Mouse (Mus musculus): ENCODE measurements around the gene Sept4. TPM values are rescaled to one million over a fixed set of nuclear protein-coding genes. Genes with fewer than 3 reads are reported as not detected.

Gene Sept4
- polyA plus RNA-seq, 1 experiment from 2014 or later: 11.2 TPM

DNA sequence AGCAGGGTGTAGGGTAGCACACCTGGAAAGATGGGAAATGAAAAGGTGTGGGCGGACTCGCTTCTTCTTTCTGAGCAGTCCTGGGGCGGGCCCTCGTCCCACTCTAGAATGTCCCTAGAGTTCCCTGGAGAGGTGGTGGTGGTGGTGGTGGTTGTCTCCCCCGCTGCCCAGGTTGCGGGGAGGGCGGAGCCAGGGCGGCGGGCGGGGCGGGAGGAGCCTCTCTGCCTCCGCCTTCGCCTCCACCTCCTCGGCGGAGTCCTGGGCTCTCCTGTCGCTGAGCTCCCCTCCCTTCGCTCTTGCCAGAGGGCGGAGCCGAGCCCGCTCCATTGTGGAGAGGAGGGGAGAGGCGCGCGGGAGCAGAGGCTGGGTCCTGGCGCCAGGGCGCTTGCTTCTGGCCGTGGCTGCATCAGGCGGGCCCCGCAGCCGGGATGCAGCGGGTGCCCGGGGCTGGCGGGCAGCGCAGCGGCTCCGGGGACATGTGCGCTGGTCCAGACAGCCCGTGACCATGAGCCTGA lies 26.7 kb downstream of the Sept4 start:
- Histone ChIP-seq H3K4me1 (replicated peaks) (peaks cover 58% of the 10 kb centered on the region), H3K4me3 (peak overlapping the region; percentile 79), H3K36me3 (peaks cover 54% of the 10 kb centered on the region), H3K9me3 (no peaks in the 10 kb centered on the region), H3K27me3 (ENCODE audit: insufficient read depth, poor library complexity, severe bottlenecking) (no peaks in the 10 kb centered on the region), H3K27ac (peak overlapping the region; percentile 96)
- peak; percentile 89 for DNase-seq (ENCODE audit: low spot score)
- 2% methylated on average over 35 of the region's 37 CpGs for WGBS

DNA sequence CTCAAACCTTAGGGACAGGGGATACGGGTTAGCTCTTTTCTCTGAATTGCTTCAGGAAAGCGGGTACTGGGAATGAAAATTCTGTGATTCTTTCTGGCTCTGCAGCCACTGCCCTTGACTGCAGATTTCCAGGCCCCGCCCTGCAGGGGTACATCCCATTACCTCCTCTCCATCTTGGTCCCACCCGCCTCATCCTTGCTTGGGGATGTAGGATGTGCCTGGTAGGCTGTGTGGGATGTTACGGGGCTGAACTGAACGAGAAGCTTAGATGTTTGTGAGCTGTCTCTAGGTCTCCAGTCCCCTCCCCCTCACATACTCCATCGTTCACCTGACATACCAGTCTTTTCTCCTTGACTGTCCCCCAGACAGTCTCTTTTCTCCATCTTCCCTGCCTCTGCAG lies 27.3 kb downstream of the Sept4 start:
- H3K27ac ChIP-seq: peak overlapping the region; percentile 96
- H3K9me3 ChIP-seq: no peaks in the 10 kb centered on the region
- no peaks in the 10 kb centered on the region for H3K27me3 ChIP-seq (ENCODE audit: insufficient read depth, poor library complexity, severe bottlenecking)
- peaks cover 52% of the 10 kb centered on the region for H3K4me1 ChIP-seq (replicated peaks)
- peak overlapping the region; percentile 79 for H3K4me3 ChIP-seq
- peaks cover 60% of the 10 kb centered on the region for H3K36me3 ChIP-seq
- WGBS: 16% methylated on average over 7 of the region's 7 CpGs
- DNase-seq (ENCODE audit: low spot score): no peak

DNA sequence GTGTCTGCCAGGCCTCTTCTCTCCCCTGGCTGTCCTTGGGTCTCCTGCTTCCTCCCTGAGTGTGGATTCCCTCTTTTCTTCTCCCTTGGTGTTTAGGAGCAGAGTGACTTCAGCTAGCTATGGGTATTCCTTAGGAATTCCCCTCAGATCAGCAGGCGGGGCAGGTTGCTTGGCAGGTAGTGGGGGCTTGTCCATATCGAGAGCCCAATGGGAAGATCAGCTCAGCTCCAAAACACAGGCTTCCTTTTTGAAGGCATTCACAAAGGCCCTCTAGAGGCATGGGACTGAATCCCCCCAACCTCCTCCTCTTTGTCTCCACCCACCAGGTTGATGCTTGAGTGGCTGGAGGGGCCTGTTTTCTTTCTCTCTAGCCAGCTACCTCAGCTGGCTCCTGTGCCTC lies 27.8 kb downstream of the Sept4 start:
- Histone ChIP-seq H3K27ac (peak overlapping the region; percentile 96), H3K9me3 (no peaks in the 10 kb centered on the region), H3K4me1 (replicated peaks) (peaks cover 51% of the 10 kb centered on the region), H3K36me3 (peaks cover 65% of the 10 kb centered on the region), H3K4me3 (peak overlapping the region; percentile 79), H3K27me3 (ENCODE audit: insufficient read depth, poor library complexity, severe bottlenecking) (no peaks in the 10 kb centered on the region)
- DNase-seq (ENCODE audit: low spot score): no peak
- WGBS: 34% methylated on average over 2 of the region's 2 CpGs

DNA sequence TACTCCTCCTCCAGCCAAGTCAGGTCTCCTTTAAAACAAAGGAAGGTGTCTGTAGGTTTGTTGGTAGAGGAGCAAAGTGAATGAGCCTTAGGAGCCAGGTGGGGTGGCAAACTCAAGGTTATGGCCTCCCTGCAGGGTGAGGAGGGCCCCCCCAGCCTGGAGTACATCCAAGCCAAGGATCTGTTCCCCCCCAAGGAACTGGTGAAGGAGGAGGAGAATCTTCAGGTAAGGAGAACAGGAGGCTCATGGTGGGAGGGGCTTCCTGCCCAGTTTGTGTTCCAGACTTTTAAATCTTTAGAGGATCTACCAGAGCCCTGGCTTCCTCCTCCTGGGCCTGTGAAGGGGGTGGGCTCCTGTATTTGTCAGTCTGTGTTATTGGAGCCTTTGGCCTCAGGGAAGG lies 28.4 kb downstream of the Sept4 start:
- H3K27ac ChIP-seq: peak overlapping the region; percentile 96
- peak overlapping the region; percentile 79; the same call in 1 of the 2 replicates for H3K4me3 ChIP-seq
- H3K9me3 ChIP-seq: no peaks in the 10 kb centered on the region
- peaks cover 51% of the 10 kb centered on the region for H3K4me1 ChIP-seq (replicated peaks)
- no peak for DNase-seq (ENCODE audit: low spot score)
- H3K36me3 ChIP-seq: peaks cover 70% of the 10 kb centered on the region
- H3K27me3 ChIP-seq (ENCODE audit: insufficient read depth, poor library complexity, severe bottlenecking): no peaks in the 10 kb centered on the region

DNA sequence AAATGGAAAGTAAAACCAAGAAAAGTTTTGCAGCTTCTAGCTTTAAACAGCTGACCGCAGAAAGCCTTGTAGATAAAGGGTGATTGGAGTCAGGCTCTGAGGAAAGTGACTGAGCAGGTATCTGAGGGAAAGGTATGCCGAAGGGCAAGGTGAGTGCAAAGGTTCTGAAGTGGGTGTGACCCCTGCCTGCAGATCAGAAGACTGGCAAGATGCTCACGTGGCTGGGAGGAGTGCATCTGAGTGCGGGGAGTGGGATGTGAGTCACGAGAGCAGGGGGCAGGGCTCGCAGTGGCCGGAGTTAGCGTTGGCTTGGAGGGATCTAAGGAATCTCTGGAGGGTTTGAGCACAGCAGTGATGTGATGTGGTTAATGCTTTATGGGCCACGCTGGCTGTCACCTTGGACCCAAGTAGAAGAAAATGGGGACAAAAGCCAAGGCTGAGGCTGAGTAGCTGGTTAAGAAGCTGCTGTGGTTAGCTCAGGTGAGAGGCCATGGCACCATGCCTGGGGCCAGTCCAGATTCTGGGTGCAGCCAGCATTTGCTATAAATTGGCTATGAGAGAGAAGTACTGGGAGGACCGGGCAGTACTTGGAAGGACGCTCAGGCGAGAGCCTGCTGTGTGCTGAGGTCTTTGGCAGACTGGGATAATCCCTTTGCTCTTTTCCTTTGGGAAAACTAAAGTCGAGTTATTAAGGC lies 30.8 kb downstream of the Sept4 start:
- Histone ChIP-seq H3K27ac (no peak overlapping the region), H3K27me3 (ENCODE audit: insufficient read depth, poor library complexity, severe bottlenecking) (no peaks in the 10 kb centered on the region), H3K9me3 (no peaks in the 10 kb centered on the region), H3K36me3 (peaks cover 89% of the 10 kb centered on the region), H3K4me1 (replicated peaks) (peaks cover 29% of the 10 kb centered on the region), H3K4me3 (no peak overlapping the region)
- DNase-seq (ENCODE audit: low spot score): no peak
- WGBS: 92% methylated on average over 13 of the region's 13 CpGs

DNA sequence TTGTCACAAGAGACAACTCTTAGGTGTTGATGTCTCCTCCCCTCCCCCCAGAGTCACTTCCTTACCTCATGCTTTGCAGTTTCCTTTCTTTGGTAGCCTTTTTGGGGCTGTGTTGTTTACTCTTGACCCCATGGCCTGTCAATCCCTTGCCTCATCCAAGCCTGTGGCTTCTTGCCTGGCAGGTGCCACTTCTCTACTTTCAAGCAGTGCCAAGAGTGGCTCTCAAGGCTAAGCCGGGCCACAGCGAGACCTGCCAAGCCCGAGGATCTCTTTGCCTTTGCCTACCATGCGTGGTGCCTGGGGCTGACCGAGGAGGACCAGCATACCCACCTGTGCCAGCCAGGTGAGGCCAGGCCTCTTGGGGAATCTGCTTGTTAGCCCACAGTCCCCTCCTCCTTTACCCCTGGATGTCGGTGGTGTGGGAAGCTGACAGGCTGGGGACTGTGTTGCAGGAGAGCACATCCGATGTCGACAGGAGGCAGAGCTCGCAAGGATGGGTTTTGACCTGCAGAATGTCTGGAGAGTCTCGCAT lies 31.7 kb downstream of the Sept4 start:
- peaks cover 21% of the 10 kb centered on the region for H3K4me1 ChIP-seq (replicated peaks)
- no peaks in the 10 kb centered on the region for H3K9me3 ChIP-seq
- H3K27me3 ChIP-seq (ENCODE audit: insufficient read depth, poor library complexity, severe bottlenecking): no peaks in the 10 kb centered on the region
- no peak overlapping the region for H3K27ac ChIP-seq
- peaks cover 95% of the 10 kb centered on the region for H3K36me3 ChIP-seq
- no peak overlapping the region for H3K4me3 ChIP-seq
- 95% methylated on average over 10 of the region's 10 CpGs for WGBS
- DNase-seq (ENCODE audit: low spot score): no peak

DNA sequence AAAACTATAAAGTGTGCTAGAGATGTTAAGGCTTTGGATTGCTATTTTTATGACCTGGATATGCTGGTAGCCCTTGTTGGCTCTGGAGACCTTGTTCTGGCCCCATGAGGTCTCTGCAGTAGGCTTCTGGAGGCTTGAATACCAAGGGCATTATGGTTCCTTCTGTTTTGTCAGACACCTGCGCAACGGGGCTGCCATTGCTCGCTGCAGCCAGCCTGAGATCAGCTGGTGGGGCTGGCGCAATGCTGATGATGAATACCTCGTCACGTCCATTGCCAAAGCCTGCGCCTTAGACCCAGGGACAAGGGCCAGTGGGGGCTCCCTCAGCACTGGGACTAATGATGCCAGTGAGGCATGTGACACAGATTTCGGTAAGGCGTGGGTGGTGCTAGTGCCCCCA lies 33.5 kb downstream of the Sept4 start:
- H3K9me3 ChIP-seq: no peaks in the 10 kb centered on the region
- no peak overlapping the region for H3K4me3 ChIP-seq
- DNase-seq (ENCODE audit: low spot score): no peak
- H3K27ac ChIP-seq: no peak overlapping the region
- H3K27me3 ChIP-seq (ENCODE audit: insufficient read depth, poor library complexity, severe bottlenecking): no peaks in the 10 kb centered on the region
- 95% methylated on average over 9 of the region's 9 CpGs for WGBS
- H3K4me1 ChIP-seq (replicated peaks): peaks cover 2% of the 10 kb centered on the region; the same call in 1 of the 2 replicates
- H3K36me3 ChIP-seq: peaks cover 100% of the 10 kb centered on the region

DNA sequence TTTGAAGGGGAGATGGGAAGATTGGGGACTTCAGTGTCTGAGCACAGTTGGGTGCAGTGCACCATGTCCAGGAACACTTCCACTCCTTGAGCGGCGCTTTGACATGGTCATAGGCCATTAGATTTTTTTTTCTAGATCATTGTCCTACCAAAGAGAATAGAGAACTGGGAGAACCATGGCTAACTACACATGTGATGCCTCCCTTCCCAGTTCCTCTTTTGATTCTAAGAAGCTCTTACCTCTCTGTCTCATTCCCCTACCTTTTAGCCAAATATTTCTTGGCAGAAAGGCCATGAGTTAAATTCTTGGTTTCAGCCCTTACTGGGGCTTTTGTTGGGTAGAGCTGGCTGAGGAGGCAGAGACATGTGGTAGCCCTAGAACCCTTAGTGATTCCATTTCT lies 34.9 kb downstream of the Sept4 start:
- Histone ChIP-seq H3K4me3 (no peak overlapping the region), H3K4me1 (replicated peaks) (no peaks in the 10 kb centered on the region), H3K9me3 (no peaks in the 10 kb centered on the region), H3K27ac (no peak overlapping the region), H3K27me3 (ENCODE audit: insufficient read depth, poor library complexity, severe bottlenecking) (no peaks in the 10 kb centered on the region), H3K36me3 (peaks cover 100% of the 10 kb centered on the region)
- DNase-seq (ENCODE audit: low spot score): no peak
- WGBS: 99% methylated on average over 2 of the region's 2 CpGs

DNA sequence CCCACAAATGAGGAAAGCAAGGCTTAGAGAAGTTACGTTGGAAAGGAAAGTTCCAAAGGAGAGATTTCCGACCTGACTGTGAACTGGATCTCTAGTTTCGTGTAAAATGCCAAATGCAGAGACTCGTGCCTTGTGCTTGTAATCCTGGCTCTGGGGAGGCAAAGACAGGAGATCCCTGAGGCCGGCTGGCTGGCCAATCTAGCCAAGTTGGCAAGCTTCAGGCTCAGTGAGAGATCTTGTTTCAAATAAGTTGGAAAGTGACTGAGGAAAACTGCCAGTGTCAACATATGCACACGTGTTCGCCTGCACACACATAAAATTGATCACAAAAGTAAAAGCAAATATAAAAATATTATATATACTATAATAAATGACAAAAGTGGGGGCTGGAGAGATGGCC lies 40.6 kb downstream of the Sept4 start:
- no peak overlapping the region for H3K4me3 ChIP-seq
- no peak for DNase-seq (ENCODE audit: low spot score)
- 92% methylated on average over 7 of the region's 7 CpGs for WGBS
- H3K27ac ChIP-seq: no peak overlapping the region
- H3K27me3 ChIP-seq (ENCODE audit: insufficient read depth, poor library complexity, severe bottlenecking): no peaks in the 10 kb centered on the region
- H3K4me1 ChIP-seq (replicated peaks): no peaks in the 10 kb centered on the region
- peaks cover 100% of the 10 kb centered on the region for H3K36me3 ChIP-seq
- H3K9me3 ChIP-seq: no peaks in the 10 kb centered on the region

DNA sequence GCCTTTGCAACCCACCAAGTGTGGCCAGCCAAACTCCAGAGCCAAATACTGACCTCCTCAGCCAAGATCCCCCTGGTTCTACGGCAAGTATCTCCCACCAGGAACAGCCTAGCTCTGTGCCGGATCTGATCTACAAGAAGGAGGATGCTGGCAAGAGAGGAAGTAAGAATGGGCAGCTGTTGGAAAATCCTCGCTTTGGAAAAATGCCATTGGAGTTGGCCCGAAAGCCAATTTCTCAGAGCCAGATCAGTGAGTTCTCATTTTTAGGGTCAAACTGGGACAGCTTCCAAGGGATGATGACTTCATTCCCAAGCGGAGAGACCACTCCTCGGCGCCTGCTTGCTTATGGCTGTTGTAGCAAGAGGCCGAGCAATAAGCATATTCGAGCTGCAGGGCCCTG lies 42.8 kb downstream of the Sept4 start:
- Histone ChIP-seq H3K36me3 (peaks cover 100% of the 10 kb centered on the region), H3K4me3 (no peak overlapping the region), H3K9me3 (no peaks in the 10 kb centered on the region), H3K4me1 (replicated peaks) (no peaks in the 10 kb centered on the region), H3K27me3 (ENCODE audit: insufficient read depth, poor library complexity, severe bottlenecking) (no peaks in the 10 kb centered on the region), H3K27ac (no peak overlapping the region)
- no peak for DNase-seq (ENCODE audit: low spot score)
- WGBS: 95% methylated on average over 9 of the region's 9 CpGs

DNA sequence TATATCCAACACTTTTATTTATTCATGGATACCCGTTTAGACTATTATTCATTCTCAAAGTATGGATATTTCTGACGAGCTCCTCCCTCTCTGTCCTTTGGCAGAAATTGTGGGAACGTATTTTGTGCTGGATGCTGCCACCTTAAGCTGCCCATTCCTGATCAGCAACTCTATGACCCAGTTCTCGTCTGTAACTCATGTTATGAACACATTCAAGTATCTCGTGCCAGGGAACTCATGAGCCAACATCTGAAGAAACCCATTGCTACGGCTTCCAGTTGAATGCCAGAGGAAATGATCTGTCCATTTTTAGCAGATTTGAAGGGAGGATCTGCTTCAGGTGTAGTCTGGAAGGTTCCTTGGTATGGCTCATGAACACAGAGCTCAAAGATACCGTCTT lies 45.3 kb downstream of the Sept4 start:
- WGBS: 94% methylated on average over 7 of the region's 7 CpGs
- Histone ChIP-seq H3K36me3 (peaks cover 100% of the 10 kb centered on the region), H3K27me3 (ENCODE audit: insufficient read depth, poor library complexity, severe bottlenecking) (no peaks in the 10 kb centered on the region), H3K9me3 (peaks cover 10% of the 10 kb centered on the region), H3K4me1 (replicated peaks) (no peaks in the 10 kb centered on the region), H3K4me3 (no peak overlapping the region), H3K27ac (no peak overlapping the region)
- no peak for DNase-seq (ENCODE audit: low spot score)

DNA sequence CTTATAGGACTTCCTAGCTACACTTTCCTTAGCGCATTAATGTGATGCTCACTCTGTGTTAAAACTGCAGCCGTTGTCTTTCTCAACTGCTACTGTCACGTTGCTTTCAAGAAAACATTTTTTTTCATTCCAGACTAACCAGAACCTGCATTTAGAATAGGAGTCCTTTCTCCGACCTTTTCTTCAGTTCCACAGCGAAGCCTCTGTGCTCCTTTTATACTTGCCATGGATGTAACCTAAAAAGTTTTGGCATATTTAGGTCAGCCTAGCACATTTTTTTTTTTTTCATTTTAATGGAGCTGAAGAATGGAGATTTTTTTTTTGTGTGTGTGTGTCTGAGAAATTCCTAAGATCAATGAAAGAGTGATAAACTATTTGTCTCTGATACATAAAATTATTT lies 46.8 kb downstream of the Sept4 start:
- H3K4me1 ChIP-seq (replicated peaks): no peaks in the 10 kb centered on the region
- no peak overlapping the region for H3K4me3 ChIP-seq
- H3K36me3 ChIP-seq: peaks cover 100% of the 10 kb centered on the region
- no peaks in the 10 kb centered on the region for H3K27me3 ChIP-seq (ENCODE audit: insufficient read depth, poor library complexity, severe bottlenecking)
- H3K9me3 ChIP-seq: peaks cover 10% of the 10 kb centered on the region
- H3K27ac ChIP-seq: no peak overlapping the region
- DNase-seq (ENCODE audit: low spot score): no peak
- WGBS: 94% methylated on average over 5 of the region's 5 CpGs

DNA sequence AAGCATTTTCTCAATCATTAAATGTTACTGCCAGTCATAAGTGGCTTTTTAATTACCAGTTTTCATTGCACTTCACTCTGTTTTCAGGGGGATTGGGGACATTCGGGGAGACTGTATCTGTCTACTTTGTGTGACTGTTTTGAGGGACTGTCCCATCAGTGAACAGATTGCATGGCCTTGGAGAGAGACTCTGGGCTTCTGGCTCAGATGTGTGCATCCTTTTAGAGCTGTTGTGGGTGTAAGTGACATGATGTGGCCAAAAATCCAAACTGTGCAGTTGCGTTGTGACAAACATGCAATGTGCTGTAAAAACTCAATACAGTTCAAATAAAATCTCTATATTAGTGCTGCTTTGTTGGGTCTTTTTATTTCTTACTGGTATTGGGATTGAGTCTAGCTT lies 47.2 kb downstream of the Sept4 start:
- no peak for DNase-seq (ENCODE audit: low spot score)
- H3K9me3 ChIP-seq: peaks cover 10% of the 10 kb centered on the region
- peaks cover 100% of the 10 kb centered on the region for H3K36me3 ChIP-seq
- 95% methylated on average over 2 of the region's 2 CpGs for WGBS
- no peaks in the 10 kb centered on the region for H3K4me1 ChIP-seq (replicated peaks)
- no peak overlapping the region for H3K4me3 ChIP-seq
- H3K27me3 ChIP-seq (ENCODE audit: insufficient read depth, poor library complexity, severe bottlenecking): no peaks in the 10 kb centered on the region
- H3K27ac ChIP-seq: no peak overlapping the region

All from hindbrain, embryonic 10.5 days (tissue).